ENCODE assay signal across 10 mouse cellular contexts in the genomic region with DNA sequence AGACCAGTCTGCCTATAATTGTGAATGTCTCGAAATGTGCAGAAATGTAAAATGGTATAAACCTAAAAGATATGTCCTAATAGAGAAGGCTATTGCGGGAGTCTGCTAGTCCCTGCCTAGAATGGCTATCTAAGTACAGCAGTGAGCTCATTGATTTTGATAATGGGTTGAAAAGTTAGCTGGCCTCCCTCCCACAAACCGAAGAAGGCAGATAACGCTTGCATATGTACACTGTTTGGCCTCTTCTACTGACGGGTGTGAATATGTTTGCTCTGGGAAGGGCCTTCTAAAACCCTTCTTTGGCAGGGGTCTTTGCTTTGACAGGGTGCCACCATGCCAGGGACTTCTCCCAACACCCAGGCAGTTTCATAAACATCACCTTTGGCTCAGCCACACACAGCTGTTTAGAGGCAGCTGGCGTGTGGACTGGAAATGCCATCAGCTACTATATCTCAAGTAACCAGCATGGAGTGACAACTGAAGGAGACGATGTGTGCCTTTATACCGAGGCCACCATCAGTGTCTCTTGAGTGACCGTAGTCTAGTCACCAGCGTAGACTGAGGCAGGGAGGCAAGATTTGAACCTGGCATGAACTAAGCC.
DNase-seq lines count a peak whose midpoint lies in the region; ATAC-seq and TF ChIP-seq lines count a peak whose summit lies in the region.
"Had no signal": no experiment of that assay in that cellular context is flagged by ENCODE, and none has a peak within 500 bp of the region (broad histone marks: within the 10 kb centered on the region; RNA-seq: fewer than 3 reads in every experiment).

No protein-coding gene starts in this region.

- no peak overlapping the region for H3K4me3 ChIP-seq in intestine, embryonic 15.5 days (replicated peaks)
- H3K4me3 ChIP-seq in intestine, postnatal 0 days (ENCODE audit: low read depth, low read length) = no peak overlapping the region
- no peak overlapping the region; the same call in 1 of the 2 replicates for H3K4me3 ChIP-seq in G1E (ENCODE audit: low read depth, low read length)
- peak overlapping the region in 1 of 2 experiments; percentile 15; a peak in 1 of 4 replicates for H3K4me3 ChIP-seq in liver, embryonic 14.5 days (ENCODE audit: insufficient read depth in 1 of 2, low read depth in 2 of 2, low read length in 2 of 2)

- H3K4me2 ChIP-seq in intestine, embryonic 15.5 days (replicated peaks) = no peak overlapping the region
- H3K4me2 ChIP-seq in intestine, postnatal 0 days (replicated peaks; ENCODE audit: low read depth) = no peak overlapping the region
- H3K4me2 ChIP-seq in liver, embryonic 14.5 days (ENCODE audit: low read depth) = peak overlapping the region; percentile 57

- no peak overlapping the region for H3K27ac ChIP-seq in intestine, embryonic 15.5 days
- H3K27ac ChIP-seq in intestine, postnatal 0 days (ENCODE audit: low read depth, low read length) = no peak overlapping the region
- peak overlapping the region; percentile 82 for H3K27ac ChIP-seq in liver, embryonic 14.5 days

- DNase-seq in G1E (ENCODE audit: low spot score) = no peak
- peak; percentile 68 to 71 (median 69) for DNase-seq in liver, embryonic 14.5 days (ENCODE audit: low read depth in 3 of 3, low spot score in 3 of 3)
- no peak for DNase-seq in layer of hippocampus, adult 9-11 months
- no peak for DNase-seq in layer of hippocampus, adult 9-10 months (ENCODE audit: low spot score)
- no peak for DNase-seq in right cerebral cortex, adult 18-20 months
- DNase-seq: adrenal gland, postnatal 25 days; right cerebral cortex, postnatal 4 days had no signal

- H3K36me3 ChIP-seq in intestine, embryonic 15.5 days = no peaks in the 10 kb centered on the region
- no peaks in the 10 kb centered on the region for H3K36me3 ChIP-seq in intestine, postnatal 0 days (ENCODE audit: control insufficient read depth, insufficient read depth)
- no peaks in the 10 kb centered on the region for H3K36me3 ChIP-seq in G1E (replicated peaks)
- no peaks in the 10 kb centered on the region for H3K36me3 ChIP-seq in liver, embryonic 14.5 days (replicated peaks; ENCODE audit: control insufficient read depth, insufficient read depth, low read depth)

- TF ChIP-seq CTCF in intestine, postnatal 0 days (IDR thresholded peaks at IDR 0.05; ENCODE audit: low read depth) = no peak
- no peak for TF ChIP-seq CTCF in G1E (IDR thresholded peaks at IDR 0.05; ENCODE audit: low read depth, low read length)
- TF ChIP-seq CTCF in liver, embryonic 14.5 days (IDR thresholded peaks at IDR 0.05; ENCODE audit: low read depth) = no peak

- 68% methylated on average over 10 of the region's 10 CpGs for WGBS in intestine, embryonic 15.5 days
- 58% methylated on average over 10 of the region's 10 CpGs for WGBS in intestine, postnatal 0 days
- 11% methylated on average over 10 of the region's 10 CpGs for WGBS in liver, embryonic 14.5 days (ENCODE audit: insufficient replicate concordance)

- H3K9ac ChIP-seq in intestine, embryonic 15.5 days = no peak overlapping the region
- H3K9ac ChIP-seq in intestine, postnatal 0 days (ENCODE audit: low read depth, low read length) = no peak overlapping the region
- peak overlapping the region; percentile 53 for H3K9ac ChIP-seq in liver, embryonic 14.5 days (replicated peaks)

- peak; percentile 87 for ATAC-seq in intestine, embryonic 15.5 days
- no peak for ATAC-seq in intestine, postnatal 0 days
- ATAC-seq in G1E (ENCODE audit: extremely low read depth, insufficient number of reproducible peaks, low FRiP score, poor library complexity, severe bottlenecking) = peak; percentile 76; the same call in 1 of the 2 replicates
- peak; percentile 83 for ATAC-seq in common myeloid progenitor, adult 5-6 weeks (replicated peaks; ENCODE audit: low read depth, poor library complexity, severe bottlenecking)
- ATAC-seq in liver, embryonic 14.5 days (ENCODE audit: insufficient read depth) = peak; percentile 97

- H3K4me1 ChIP-seq in intestine, embryonic 15.5 days (replicated peaks) = peaks cover 8% of the 10 kb centered on the region; the same call in 1 of the 2 replicates
- H3K4me1 ChIP-seq in intestine, postnatal 0 days (replicated peaks; ENCODE audit: control insufficient read depth, insufficient read depth, low read length) = no peaks in the 10 kb centered on the region
- peaks cover 59% of the 10 kb centered on the region for H3K4me1 ChIP-seq in G1E (ENCODE audit: insufficient read depth, low read depth, low read length)
- peaks cover 41 to 56% of the 10 kb centered on the region in 2 experiments for H3K4me1 ChIP-seq in liver, embryonic 14.5 days (replicated peaks; ENCODE audit: control insufficient read depth in 2 of 2, insufficient read depth in 2 of 2, low read length in 1 of 2)

- TF ChIP-seq EP300 in liver, embryonic 14.5 days (IDR thresholded peaks at IDR 0.05; ENCODE audit: low read depth) = peak; percentile 92

- no peaks in the 10 kb centered on the region for H3K27me3 ChIP-seq in intestine, embryonic 15.5 days (replicated peaks)
- no peaks in the 10 kb centered on the region for H3K27me3 ChIP-seq in intestine, postnatal 0 days (replicated peaks; ENCODE audit: control insufficient read depth, insufficient read depth, low read length)
- no peaks in the 10 kb centered on the region for H3K27me3 ChIP-seq in G1E (ENCODE audit: insufficient read depth, low read length)
- no peaks in the 10 kb centered on the region for H3K27me3 ChIP-seq in liver, embryonic 14.5 days (ENCODE audit: control insufficient read depth, insufficient read depth, low read length)

- H3K9me3 ChIP-seq in intestine, embryonic 15.5 days = no peaks in the 10 kb centered on the region
- H3K9me3 ChIP-seq in intestine, postnatal 0 days (ENCODE audit: control insufficient read depth) = no peaks in the 10 kb centered on the region
- H3K9me3 ChIP-seq in G1E (replicated peaks) = no peaks in the 10 kb centered on the region
- no peaks in the 10 kb centered on the region for H3K9me3 ChIP-seq in liver, embryonic 14.5 days (ENCODE audit: control insufficient read depth, low read length)

Comparison
In these comparisons a context has a peak if more than half of its experiments do, and no peak if none do; other contexts are left out.
1. DNase-seq: peak in liver, embryonic 14.5 days (3 of 3); none in G1E (single experiment), layer of hippocampus, adult 9-11 months (single experiment), layer of hippocampus, adult 9-10 months (single experiment) and right cerebral cortex, adult 18-20 months (single experiment).